Mouse (Mus musculus): ENCODE data around the gene Synpo2l.
"Not testable (repeated sequence)": the region's sequence is repeated elsewhere in the genome, so short reads cannot be mapped to it uniquely, and the experiment has no call there.

Gene Synpo2l

GRCm38 (mm10) chr14:20668154-20668810 lies at the start of gene Synpo2l:
TSS of gene Synpo2l (minus strand) at chr14:20668354.
- DNase-seq (ENCODE audit: low spot score in 2 of 2), result peak; percentile 72 to 82

DNA sequence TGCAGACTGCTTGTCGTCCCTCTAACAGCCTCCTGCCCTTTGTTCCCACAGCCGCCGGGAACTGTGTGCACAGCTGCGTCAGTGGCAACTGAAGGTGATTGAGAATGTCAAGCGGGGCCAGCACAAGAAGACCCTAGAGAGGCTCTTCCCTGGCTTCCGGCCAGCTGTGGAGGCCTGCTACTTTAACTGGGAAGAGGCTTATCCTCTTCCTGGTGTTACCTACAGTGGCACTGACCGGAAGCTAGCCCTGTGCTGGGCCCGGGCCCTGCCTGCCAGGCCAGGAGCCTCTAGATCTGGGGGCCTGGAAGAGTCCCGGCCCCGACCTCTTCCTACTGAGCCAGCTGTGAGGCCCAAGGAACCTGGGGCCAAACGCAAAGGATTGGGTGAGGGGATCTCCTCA lies 45.7 kb upstream of the Synpo2l start:
- DNase-seq (ENCODE audit: low spot score in 2 of 2), result no peak

GRCm38 (mm10) chr14:20708239-20708638 lies 40.1 kb upstream of the Synpo2l start:
- no peak for DNase-seq (ENCODE audit: low spot score in 2 of 2)

DNA sequence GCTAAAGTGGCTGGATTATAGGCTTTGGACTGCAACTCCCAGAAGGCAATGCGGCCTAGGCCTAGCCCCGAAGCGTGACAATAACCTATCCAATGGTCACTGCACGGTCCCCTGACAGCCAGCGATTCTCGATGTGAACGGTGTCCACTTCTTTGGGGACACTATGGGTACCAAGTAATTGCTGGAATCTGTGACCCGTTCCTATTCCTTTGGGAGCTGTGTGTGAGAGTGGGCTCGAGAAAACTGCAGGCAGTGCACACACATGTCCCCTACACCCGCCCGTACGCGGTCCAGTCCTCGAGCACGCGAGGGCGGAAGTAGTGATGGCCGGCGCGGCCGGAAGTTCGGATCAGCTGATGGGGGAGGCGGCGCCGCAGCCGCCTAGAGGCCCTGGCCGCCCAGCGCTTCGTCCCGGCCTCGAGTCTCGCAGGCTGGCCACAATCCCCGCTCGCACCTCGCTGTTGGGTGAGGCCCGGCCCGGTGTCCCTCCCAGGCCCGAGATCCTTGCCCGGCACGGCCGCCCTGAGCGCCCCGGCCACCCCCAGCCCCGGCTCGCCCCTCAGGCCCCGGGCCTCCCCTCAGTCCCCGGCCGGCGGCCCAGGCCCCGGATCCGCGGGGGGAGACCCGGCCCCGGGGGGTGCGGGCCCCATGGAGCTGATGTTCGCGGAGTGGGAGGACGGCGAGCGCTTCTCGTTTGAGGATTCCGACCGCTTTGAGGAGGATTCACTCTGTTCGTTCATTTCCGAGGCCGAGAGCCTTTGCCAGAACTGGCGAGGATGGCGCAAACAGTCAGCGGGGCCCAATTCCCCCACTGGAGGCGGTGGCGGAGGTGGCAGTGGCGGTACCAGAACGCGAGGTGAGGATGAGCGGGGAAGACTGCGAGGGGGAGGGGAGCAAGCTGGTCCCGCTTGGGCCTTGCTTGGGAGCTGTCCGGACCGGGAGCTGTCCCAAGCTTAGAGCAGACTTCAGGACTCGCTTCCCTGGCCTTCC lies 39.3 kb upstream of the Synpo2l start, which contains the start of gene Zswim8:
Gene Zswim8 (plus strand): TSS at position 352 of the 990 bp plus-strand sequence.
- peak; percentile 91 to 92 for DNase-seq (ENCODE audit: low spot score in 2 of 2)

DNA sequence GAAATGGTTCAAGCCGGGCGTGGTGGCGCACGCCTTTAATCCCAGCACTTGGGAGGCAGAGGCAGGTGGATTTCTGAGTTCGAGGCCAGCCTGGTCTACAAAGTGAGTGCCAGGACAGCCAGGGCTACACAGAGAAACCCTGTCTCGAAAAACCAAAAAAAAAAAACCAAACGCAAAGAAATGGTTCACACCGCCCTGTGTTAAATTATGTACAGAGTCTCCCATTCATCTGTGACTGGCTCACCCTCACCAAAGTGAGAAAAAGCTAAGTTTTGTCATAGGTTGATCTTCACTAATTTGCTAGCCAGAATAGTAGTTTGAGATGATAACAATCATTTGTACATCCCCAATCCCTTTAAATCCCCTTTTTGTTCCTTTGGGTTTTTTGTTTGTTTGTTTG lies 35.3 kb upstream of the Synpo2l start:
- not testable (repeated sequence) for DNase-seq (ENCODE audit: low spot score in 2 of 2)

DNA sequence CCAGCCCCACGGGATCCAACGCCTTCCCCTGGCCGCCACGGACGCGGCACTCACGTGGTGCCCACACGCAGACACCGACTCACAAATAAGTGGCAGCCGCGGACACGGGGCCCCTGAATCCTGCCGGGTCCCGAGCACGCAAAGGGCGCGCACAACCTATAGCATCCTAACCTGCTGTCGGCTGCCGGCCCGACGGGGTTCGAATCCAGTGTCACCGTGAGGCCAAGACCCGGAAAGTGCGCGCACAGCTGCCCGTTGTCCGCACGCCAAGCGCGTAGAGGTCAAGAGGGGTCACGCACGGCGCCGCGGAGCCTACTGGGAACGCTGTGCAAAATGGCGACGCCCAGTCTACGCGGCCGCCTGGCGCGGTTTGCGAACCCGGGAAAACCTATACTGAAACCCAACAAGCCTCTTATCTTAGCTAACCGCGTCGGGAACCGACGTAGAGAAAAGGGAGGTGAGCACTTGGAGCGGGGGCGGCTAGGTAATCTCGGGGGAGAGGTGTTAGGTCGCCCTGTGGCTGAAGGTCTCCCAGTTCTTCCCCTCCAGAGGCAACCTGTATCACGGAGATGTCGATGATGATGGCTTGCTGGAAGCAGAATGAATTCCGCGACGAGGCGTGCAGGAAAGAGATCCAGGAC lies 34.7 kb upstream of the Synpo2l start, which contains the start of gene Chchd1:
Gene Chchd1 (plus strand): TSS at position 266 of the 641 bp plus-strand sequence.
- peak; percentile 84 to 90 for DNase-seq (ENCODE audit: low spot score in 2 of 2)

DNA sequence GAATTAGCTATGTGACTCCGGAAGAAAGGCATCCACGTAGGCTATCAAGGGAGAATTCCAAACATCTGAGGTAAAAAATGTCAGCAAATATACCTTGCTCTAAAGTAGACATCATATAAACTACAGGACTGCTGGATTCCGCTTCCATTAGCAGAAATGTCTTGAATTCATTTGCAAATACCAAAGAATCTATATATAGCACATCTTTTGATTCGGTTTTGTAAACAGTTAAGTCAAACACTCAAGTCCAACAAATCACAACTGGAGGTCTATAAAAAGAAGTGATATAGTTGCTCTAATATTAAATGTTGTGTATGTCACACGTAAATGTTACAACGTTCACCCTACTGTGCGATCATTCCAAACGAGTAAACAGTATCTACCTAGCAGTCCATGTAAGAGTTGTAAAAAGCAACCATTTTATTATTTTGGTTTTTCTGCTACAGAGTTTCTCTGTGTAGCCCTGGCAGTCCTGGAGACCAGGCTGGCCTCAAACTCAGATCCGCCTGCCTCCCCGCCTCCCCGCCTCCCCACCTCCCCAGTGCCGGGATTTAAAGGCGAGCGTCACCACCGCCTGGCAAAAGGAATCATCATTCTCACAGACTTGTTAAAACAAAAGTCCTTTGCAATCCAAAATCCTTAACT lies 34.1 kb upstream of the Synpo2l start:
- DNase-seq (ENCODE audit: low spot score in 2 of 2), result no peak

GRCm38 (mm10) chr14:20701554-20701953 lies 33.4 kb upstream of the Synpo2l start:
- DNase-seq (ENCODE audit: low spot score in 2 of 2), result no peak

DNA sequence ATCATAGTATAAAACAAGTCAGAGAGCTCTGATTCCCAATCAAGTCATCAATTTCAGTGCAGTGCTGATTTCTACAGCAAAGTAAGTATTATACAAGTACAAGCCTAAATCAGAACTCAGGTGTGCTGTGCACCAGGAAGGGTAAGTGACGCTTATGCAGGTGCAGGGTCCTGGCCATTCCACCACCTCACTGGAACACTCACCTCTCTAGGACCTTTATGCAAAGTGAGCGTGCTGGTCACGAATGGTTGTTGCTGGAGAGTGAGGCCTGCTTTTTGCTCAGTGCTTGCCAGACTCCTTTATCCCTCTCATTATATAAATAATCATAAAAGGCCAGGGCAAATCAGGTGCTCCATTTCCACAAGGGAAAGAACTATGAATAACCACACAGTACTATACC lies 32.2 kb upstream of the Synpo2l start:
- DNase-seq (ENCODE audit: low spot score in 2 of 2), result no peak

DNA sequence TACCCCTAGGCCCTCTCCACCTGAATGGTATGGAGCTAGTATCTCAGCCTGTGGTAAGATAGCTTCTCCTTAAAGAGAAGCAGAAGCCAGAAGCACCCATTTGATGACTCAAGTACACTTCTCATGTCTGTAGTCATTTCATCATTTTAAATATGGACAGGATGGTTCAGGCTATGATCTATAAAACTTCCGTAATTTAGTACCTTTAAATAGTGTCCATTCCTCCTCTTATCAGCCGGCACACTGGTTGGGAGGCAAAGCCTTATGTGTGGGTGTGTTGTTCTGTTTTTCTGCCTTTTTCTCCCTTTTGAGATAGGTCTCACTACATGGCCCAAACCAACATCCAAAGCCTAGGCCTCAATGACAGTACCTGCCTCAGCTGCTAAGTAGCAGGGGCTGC lies 30.4 kb upstream of the Synpo2l start:
- DNase-seq (ENCODE audit: low spot score in 2 of 2), result no peak

DNA sequence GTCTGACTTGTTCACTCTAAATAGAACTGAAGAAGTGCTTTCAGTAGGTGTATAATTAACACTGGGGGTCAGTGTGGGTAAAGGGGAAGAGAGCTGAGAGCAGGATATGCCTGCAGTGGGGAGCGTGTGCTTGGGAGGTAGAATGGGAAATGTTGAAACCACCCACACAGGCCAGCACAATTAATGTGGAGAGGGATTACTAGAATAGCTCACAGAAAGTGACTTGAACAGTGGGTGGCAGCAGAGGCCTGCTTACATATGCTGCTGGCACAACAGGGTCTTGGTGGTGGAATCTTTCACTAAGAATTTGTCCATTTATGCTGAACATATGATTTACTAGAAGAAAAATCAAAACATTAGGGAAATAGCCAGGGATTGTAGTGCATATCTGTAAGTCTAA lies 28.8 kb upstream of the Synpo2l start:
- DNase-seq (ENCODE audit: low spot score in 2 of 2), result peak; percentile 43 to 50

DNA sequence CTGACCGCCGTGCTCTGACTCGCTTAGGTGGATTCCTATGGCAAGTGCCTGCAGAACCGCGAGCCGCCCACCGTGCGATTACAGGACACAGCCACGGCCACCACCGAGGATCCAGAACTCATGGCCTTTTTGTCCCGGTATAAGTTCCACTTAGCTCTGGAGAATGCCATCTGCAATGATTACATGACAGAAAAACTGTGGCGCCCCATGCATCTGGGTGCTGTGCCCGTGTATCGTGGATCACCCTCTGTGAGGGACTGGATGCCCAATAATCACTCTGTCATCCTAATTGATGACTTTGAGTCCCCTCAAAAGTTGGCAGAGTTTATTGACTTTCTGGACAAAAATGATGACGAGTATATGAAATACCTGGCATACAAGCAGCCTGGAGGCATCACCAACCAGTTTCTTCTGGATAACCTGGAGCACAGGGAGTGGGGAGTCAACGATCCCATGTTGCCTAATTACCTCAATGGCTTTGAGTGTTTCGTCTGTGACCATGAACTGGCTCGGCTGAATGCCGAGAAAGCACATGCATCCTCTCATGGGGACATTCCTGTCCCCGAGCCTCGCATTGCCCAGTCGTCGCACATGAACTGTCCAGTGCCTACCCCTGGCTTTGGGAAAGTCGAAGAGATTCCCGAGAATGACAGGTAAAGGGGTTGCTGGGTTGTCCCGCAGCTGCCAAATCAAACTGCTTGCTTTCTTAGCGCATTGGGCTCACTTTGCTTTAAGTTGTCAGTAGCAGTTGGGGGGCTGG lies 27.8 kb upstream of the Synpo2l start:
- peak; percentile 30 to 40 for DNase-seq (ENCODE audit: low spot score in 2 of 2)

DNA sequence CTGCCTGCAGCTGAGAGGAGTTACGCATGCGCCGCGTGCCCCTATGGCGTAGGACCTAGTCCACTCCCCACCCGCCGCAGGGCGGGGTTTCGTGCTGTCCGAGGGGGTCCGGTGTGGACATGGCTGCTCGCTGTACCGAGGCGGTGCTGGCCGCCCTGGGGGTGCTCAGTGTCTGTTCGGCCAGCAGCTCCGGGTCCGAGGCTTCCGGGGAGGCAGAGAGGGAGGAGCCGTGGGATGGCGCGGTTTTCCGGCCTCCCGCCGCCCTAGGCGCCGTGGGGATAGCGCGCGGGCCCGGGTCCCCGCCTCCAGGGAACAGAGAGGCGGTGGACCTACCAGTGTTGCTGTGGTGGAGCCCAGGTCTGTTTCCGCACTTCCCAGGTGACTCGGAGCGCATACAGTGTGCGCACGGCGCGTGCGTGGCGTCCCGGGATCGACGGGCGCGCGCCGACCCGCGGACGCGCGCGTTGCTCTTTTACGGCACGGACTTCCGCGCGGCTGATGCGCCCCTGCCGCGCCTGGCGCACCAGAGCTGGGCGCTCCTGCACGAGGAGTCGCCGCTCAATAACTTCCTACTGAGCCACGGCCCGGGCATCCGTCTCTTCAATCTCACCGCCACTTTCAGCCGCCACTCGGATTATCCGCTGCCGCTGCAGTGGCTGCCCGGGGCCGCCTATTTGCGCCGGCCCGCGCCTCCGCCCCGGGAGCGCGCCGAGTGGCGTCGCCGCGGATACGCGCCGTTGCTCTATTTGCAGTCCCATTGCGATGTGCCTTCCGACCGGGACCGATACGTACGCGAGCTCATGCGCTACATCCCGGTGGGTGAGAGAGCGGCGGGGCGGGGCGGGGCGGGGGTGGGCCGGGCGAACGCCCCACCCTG lies 27.0 kb upstream of the Synpo2l start, which contains the start of gene Fut11:
Gene Fut11 (plus strand): TSS at position 85 of the 877 bp plus-strand sequence.
- DNase-seq (ENCODE audit: low spot score in 2 of 2), result peak; percentile 88 to 90

DNA sequence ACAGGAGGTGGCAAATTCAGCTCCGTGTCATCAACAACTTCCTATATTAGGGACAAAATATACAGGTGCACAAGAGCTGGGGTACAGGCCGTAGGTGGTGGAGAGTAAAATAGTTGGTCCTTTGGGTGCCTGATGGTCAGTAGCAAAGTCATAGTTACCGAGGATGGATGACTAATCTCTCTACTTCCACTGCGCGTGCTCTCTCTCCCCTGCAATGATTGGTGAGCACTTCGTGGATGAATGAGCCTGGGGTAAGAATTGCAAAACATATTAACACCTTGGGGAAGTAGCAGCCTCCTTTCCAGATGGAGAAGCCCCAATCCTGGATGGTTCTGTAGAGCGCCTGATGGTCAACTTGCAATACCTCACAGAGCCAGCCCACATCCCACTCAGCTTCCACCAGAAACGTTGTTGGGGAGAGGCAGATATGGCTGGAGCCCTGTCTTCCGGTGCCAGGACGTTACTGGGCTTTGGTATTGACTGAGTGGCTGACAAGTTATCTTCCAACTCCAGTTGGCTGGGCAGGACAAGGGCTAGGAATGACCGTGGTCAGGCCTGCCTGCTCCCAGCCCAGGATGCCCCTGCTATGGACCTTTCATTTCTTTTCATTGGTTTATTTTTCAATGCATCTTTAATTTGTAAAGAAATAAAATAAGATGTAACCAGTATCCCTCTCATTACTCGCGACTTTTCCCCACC lies 26.2 kb upstream of the Synpo2l start:
- DNase-seq (ENCODE audit: low spot score in 2 of 2), result peak in 1 of 2 experiments; percentile 32

DNA sequence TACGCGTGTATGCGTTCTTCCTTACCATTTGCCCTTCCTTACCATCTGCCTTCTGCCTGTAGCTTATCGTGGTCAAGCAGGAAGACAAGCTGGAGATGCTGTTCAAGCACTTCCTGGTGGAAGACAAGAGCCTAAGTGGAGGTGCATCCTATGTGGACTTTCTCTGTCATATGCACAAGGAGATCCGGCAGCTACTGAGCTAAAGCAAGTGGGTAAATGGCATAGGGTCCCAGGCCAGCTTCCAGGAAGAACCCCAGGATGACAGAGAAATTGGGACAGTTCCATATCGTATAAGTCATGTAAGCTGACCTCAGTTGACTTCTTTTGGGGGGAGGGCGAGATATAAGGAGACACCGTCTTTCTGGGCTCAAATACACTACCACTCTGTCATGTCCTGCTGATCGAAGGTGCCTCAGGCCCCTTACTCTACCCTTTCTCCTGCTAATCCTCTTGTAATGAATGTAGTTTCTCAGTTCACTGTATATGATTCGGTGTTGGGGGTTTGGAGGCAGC lies 25.5 kb upstream of the Synpo2l start:
- DNase-seq (ENCODE audit: low spot score in 2 of 2), result no peak

DNA sequence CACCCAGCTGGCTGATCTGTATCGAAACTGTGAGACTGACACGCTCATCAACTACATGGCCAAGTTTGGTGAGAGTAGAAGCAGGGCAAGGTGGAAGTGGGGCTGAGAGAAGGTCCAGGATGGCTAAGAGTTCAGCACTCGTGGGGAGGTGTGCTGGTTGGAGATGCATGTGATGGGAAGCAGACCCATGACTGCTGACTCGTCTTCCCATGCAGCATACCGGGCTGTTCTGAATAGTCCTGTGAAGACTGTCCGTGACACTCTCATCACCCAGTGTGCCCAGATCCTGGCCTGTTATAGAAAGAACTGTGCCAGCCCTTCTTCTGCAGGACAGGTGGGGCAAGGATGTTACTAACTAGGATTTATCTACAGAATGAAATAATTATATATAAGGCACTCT lies 23.6 kb upstream of the Synpo2l start:
- DNase-seq (ENCODE audit: low spot score in 2 of 2), result no peak

DNA sequence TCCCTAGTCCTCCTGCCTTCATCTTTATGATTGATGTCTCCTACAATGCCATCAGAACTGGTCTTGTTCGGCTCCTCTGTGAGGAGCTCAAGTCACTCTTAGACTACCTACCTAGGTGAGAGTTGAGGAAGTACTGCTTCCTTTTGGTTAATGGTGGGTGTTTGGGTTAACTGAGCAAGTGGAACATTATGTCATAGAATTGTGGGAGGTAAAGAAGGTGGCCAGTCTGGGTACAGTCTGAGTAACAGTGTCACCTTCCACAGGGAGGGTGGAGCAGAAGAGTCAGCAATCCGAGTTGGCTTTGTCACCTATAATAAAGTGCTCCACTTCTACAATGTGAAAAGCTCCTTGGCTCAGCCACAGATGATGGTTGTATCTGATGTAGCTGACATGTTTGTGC lies 20.9 kb upstream of the Synpo2l start:
- DNase-seq (ENCODE audit: low spot score in 2 of 2), result no peak

DNA sequence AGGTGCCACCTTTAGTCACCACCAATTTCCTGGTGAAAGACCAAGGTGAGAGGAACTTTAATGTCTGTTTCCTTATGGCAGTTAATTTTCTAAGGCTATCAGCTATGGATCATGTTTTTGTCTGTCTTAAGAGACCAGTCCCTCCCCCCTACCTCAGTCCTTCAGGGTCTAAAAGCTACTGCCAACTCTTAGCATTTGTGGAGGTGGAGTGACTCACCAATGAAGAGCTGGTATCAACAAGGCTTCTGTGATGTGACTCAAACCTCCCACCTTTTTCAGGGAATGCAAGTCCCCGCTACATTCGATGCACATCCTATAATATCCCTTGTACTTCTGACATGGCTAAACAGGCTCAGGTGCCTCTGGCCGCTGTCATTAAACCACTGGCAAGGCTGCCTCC lies 18.4 kb upstream of the Synpo2l start:
- DNase-seq (ENCODE audit: low spot score in 2 of 2), result no peak

DNA sequence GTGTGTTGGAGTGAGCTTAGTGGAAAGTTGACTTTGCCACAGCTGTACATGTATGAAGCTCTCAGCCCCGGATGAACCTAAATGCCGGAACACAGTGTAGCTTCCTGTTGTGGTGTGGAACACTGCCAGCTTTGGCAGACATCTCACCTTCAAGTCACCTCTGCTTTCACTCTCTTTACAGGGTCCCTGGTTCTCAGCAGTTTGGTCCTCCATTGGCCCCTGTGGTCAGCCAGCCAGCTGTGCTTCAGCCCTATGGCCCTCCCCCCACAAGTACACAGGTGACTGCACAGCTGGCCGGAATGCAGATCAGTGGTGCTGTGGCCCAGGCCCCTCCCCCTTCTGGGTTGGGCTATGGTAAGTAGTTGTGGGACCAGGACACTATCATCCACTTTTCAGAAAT lies 14.3 kb upstream of the Synpo2l start:
- DNase-seq (ENCODE audit: low spot score in 2 of 2), result no peak
